Mouse (Mus musculus) frontal cortex, postnatal 14 days (tissue): ENCODE measurements around the gene Trim62.

Experiments
- DNase-seq, 2 experiments: peaks; one replicate each; pipeline ENCODE4 v3.0.0; 2022; ENCODE audit warnings: low spot score in 2 of 2

Gene Trim62

GRCm38 (mm10) chr4:128909378-128909831, 26.0 kb downstream of the Trim62 start:
- no peak for DNase-seq

GRCm38 (mm10) chr4:128910276-128911063, 27.1 kb downstream of the Trim62 start:
- no peak for DNase-seq

GRCm38 (mm10) chr4:128912085-128912484, 28.7 kb downstream of the Trim62 start:
- no peak for DNase-seq

- no peak for DNase-seq
Observed at GRCm38 (mm10) chr4:128913794-128914193, 30.4 kb downstream of the Trim62 start.

- no peak for DNase-seq
Observed at GRCm38 (mm10) chr4:128917119-128917518, 33.7 kb downstream of the Trim62 start.

- DNase-seq = no peak
Observed at GRCm38 (mm10) chr4:128917756-128918155, 34.4 kb downstream of the Trim62 start.

- DNase-seq = no peak
Observed at GRCm38 (mm10) chr4:128918187-128918586, 34.8 kb downstream of the Trim62 start.

GRCm38 (mm10) chr4:128919106-128919505, 35.7 kb downstream of the Trim62 start:
- DNase-seq = no peak

GRCm38 (mm10) chr4:128923603-128924002, 40.2 kb downstream of the Trim62 start:
- no peak for DNase-seq

- DNase-seq = peak; percentile 70
Observed at GRCm38 (mm10) chr4:128924841-128925606, 41.6 kb downstream of the Trim62 start.

GRCm38 (mm10) chr4:128932783-128933182, 49.4 kb downstream of the Trim62 start:
- no peak for DNase-seq

- no peak for DNase-seq
Observed at GRCm38 (mm10) chr4:128935595-128935994, 52.2 kb downstream of the Trim62 start.

GRCm38 (mm10) chr4:128942346-128942745, 59.0 kb downstream of the Trim62 start:
- no peak for DNase-seq

- no peak for DNase-seq
Observed at GRCm38 (mm10) chr4:128946736-128947135, 63.4 kb downstream of the Trim62 start.

- no peak for DNase-seq
Observed at GRCm38 (mm10) chr4:128947326-128947933, 64.0 kb downstream of the Trim62 start.

- DNase-seq = no peak
Observed at GRCm38 (mm10) chr4:128948137-128948674, 64.8 kb downstream of the Trim62 start.

- DNase-seq = no peak
Observed at GRCm38 (mm10) chr4:128949470-128950005, 66.2 kb downstream of the Trim62 start.

GRCm38 (mm10) chr4:128950461-128950860, 67.1 kb downstream of the Trim62 start:
- DNase-seq = no peak

- DNase-seq = no peak
Observed at GRCm38 (mm10) chr4:128953851-128954250, 70.5 kb downstream of the Trim62 start.

- no peak for DNase-seq
Observed at GRCm38 (mm10) chr4:128957155-128957911, 74.0 kb downstream of the Trim62 start.

GRCm38 (mm10) chr4:128958156-128958555, 74.8 kb downstream of the Trim62 start:
- no peak for DNase-seq
